Mouse (Mus musculus) olfactory bulb, adult 2 months (tissue): Measurements from ENCODE around the gene Cebpe.

Experiments
- CTCF ChIP-seq: fragments of 200-500 bp; IDR thresholded peaks from 2 replicates; pipeline ENCODE4 v1.5.1; 2012; ENCODE audit warnings: low read depth, mild to moderate bottlenecking, low read length, moderate library complexity; ENCODE audit not compliant: insufficient read depth
- POLR2A ChIP-seq: fragments of 200-500 bp; IDR thresholded peaks from 2 replicates; pipeline ENCODE4 v1.6.1; 2012; ENCODE audit warnings: mild to moderate bottlenecking, low read depth, low read length, moderate library complexity; ENCODE audit not compliant: insufficient read depth

DNA sequence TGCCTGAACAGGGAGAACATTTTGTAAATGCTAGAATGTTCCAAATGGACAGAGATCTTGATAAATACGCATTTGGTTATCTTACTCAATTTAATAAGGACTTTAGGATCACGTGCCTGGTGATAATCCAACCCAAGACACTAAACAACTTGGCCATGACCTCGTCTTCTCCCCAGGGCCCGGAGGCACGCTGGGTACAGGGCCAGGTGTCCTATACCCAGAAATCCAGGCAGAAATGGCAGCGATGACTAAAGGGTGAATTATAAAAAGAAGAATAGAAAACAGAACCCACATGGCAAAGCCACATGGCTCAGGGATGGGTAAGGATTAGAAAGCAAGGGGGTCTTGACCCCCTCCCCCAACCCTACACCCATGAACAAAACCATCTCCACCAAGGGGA, 29.7 kb upstream of the Cebpe start:
- TF ChIP-seq CTCF, result no peak
- TF ChIP-seq POLR2A, result no peak
